Mouse (Mus musculus): ENCODE data around the gene Hspg2.

DNA sequence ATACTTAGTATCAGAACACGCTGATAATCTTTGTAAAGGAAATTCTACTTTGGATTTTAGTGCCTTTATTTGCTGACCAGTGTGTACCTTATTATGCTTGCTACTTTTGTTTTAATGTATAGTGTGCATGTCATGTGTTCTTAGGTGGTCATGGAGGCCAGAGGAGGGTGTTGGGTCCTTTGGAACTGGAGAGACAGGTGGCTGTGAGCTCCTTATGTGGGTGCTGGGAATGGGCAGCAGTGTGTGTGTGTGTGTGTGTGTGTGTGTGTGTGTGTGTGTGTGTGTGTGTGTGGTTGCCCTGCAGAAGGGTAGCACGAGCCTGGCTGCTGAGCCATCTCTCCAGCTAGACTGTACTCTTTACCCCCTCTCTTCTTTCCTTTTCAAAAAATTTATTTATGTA is 138.5 kb downstream of the Hspg2 start:
- no peak for TF ChIP-seq CTCF (IDR thresholded peaks at IDR 0.05; ENCODE audit: insufficient read depth, low read length)
- no peak for TF ChIP-seq POLR2A (IDR thresholded peaks at IDR 0.05; ENCODE audit: borderline replicate concordance, extremely low read depth, low read depth, low read length)
